Mouse (Mus musculus): Measurements from ENCODE around the gene Ccdc85b. TPM values are rescaled to one million over a fixed set of nuclear protein-coding genes. Genes with fewer than 3 reads are reported as not detected.

Gene Ccdc85b
- polyA plus RNA-seq, 1 experiment from 2014 or later = 8.3 TPM

- ATAC-seq (ENCODE audit: insufficient read depth, low FRiP score, low TSS enrichment) (no peak), DNase-seq (ENCODE audit: low spot score) (no peak)
- Histone ChIP-seq H3K4me3 (ENCODE audit: low read depth, low read length) (no peak overlapping the region), H3K9me3 (ENCODE audit: control insufficient read depth, low read length) (no peaks in the 10 kb centered on the region), H3K36me3 (ENCODE audit: control insufficient read depth, insufficient read depth, low read length) (peaks cover 12% of the 10 kb centered on the region), H3K4me2 (ENCODE audit: low read depth) (no peak overlapping the region), H3K27me3 (ENCODE audit: control insufficient read depth, insufficient read depth, low read length) (0 out of 2 replicates have a peak, but pooled peaks cover 3% of the 10 kb centered on the region), H3K9ac (ENCODE audit: low read length) (no peak overlapping the region), H3K27ac (ENCODE audit: low read depth, low read length) (no peak overlapping the region), H3K4me1 (ENCODE audit: control insufficient read depth, insufficient read depth, low read length) (peaks cover 8% of the 10 kb centered on the region)
- WGBS = 93% methylated on average over 9 of the region's 9 CpGs
Observed at GRCm38 (mm10) chr19:5463212-5463611, 5.5 kb upstream of the Ccdc85b start.

GRCm38 (mm10) chr19:5461411-5461810 lies 3.7 kb upstream of the Ccdc85b start:
- H3K9ac ChIP-seq (ENCODE audit: low read length) = no peak overlapping the region; the same call in 1 of the 2 replicates
- WGBS = 88% methylated on average over 6 of the region's 6 CpGs
- ATAC-seq (ENCODE audit: insufficient read depth, low FRiP score, low TSS enrichment) = no peak

GRCm38 (mm10) chr19:5460465-5460911 lies 2.8 kb upstream of the Ccdc85b start, which contains the start of gene Fibp:
Gene Fibp (plus strand): TSS chr19:5460615.
- Histone ChIP-seq H3K27me3 (ENCODE audit: control insufficient read depth, insufficient read depth, low read length) (0 out of 2 replicates have a peak, but pooled peaks cover 3% of the 10 kb centered on the region), H3K4me3 (ENCODE audit: low read depth, low read length) (peak within 1 kb of the TSS; percentile 57), H3K4me2 (ENCODE audit: low read depth) (peak within 1 kb of the TSS; percentile 97), H3K9ac (ENCODE audit: low read length) (peak within 1 kb of the TSS; percentile 66), H3K27ac (ENCODE audit: low read depth, low read length) (0 out of 2 replicates have a peak within 1 kb of the TSS, but pooled peaks have one; percentile 0), H3K4me1 (ENCODE audit: control insufficient read depth, insufficient read depth, low read length) (peaks cover 21% of the 10 kb centered on the region), H3K9me3 (ENCODE audit: control insufficient read depth, low read length) (no peaks in the 10 kb centered on the region), H3K36me3 (ENCODE audit: control insufficient read depth, insufficient read depth, low read length) (peaks cover 8% of the 10 kb centered on the region)
- under 1% methylated on average over 32 of the region's 32 CpGs for WGBS
- DNase-seq (ENCODE audit: low spot score) (peak; percentile 90), ATAC-seq (ENCODE audit: insufficient read depth, low FRiP score, low TSS enrichment) (peak; percentile 45; the same call in 1 of the 2 replicates)

More at GRCm38 (mm10) chr19:5461411-5461810, 3.7 kb upstream of the Ccdc85b start:
- peaks cover 13% of the 10 kb centered on the region for H3K4me1 ChIP-seq (ENCODE audit: control insufficient read depth, insufficient read depth, low read length)
- peak overlapping the region; percentile 97 for H3K4me2 ChIP-seq (ENCODE audit: low read depth)
- H3K27me3 ChIP-seq (ENCODE audit: control insufficient read depth, insufficient read depth, low read length) = 0 out of 2 replicates have a peak, but pooled peaks cover 3% of the 10 kb centered on the region
- peaks cover 8% of the 10 kb centered on the region for H3K36me3 ChIP-seq (ENCODE audit: control insufficient read depth, insufficient read depth, low read length)
- H3K9me3 ChIP-seq (ENCODE audit: control insufficient read depth, low read length) = no peaks in the 10 kb centered on the region
- no peak for DNase-seq (ENCODE audit: low spot score)
- H3K27ac ChIP-seq (ENCODE audit: low read depth, low read length) = no peak overlapping the region
- peak overlapping the region; percentile 57 for H3K4me3 ChIP-seq (ENCODE audit: low read depth, low read length)

- H3K4me1 ChIP-seq (ENCODE audit: control insufficient read depth, insufficient read depth, low read length) = peaks cover 21% of the 10 kb centered on the region
- DNase-seq (ENCODE audit: low spot score) (no peak), ATAC-seq (ENCODE audit: insufficient read depth, low FRiP score, low TSS enrichment) (no peak)
- peaks cover 4% of the 10 kb centered on the region for H3K36me3 ChIP-seq (ENCODE audit: control insufficient read depth, insufficient read depth, low read length)
- H3K27me3 ChIP-seq (ENCODE audit: control insufficient read depth, insufficient read depth, low read length) = 0 out of 2 replicates have a peak, but pooled peaks cover 3% of the 10 kb centered on the region
- peak overlapping the region; percentile 57 for H3K4me3 ChIP-seq (ENCODE audit: low read depth, low read length)
- H3K27ac ChIP-seq (ENCODE audit: low read depth, low read length) = no peak overlapping the region
- no peaks in the 10 kb centered on the region for H3K9me3 ChIP-seq (ENCODE audit: control insufficient read depth, low read length)
- H3K4me2 ChIP-seq (ENCODE audit: low read depth) = peak overlapping the region; percentile 97
- 21% methylated on average over 3 of the region's 3 CpGs for WGBS
- peak overlapping the region; percentile 66 for H3K9ac ChIP-seq (ENCODE audit: low read length)
Observed at GRCm38 (mm10) chr19:5459896-5460295, 2.2 kb upstream of the Ccdc85b start.

- peaks cover 2% of the 10 kb centered on the region for H3K36me3 ChIP-seq (ENCODE audit: control insufficient read depth, insufficient read depth, low read length)
- no peak overlapping the region for H3K4me2 ChIP-seq (ENCODE audit: low read depth)
- no peak for DNase-seq (ENCODE audit: low spot score)
- no peaks in the 10 kb centered on the region for H3K9me3 ChIP-seq (ENCODE audit: control insufficient read depth, low read length)
- H3K9ac ChIP-seq (ENCODE audit: low read length) = no peak overlapping the region
- 71% methylated on average over 7 of the region's 7 CpGs for WGBS
- peaks cover 19% of the 10 kb centered on the region for H3K4me1 ChIP-seq (ENCODE audit: control insufficient read depth, insufficient read depth, low read length)
- H3K27me3 ChIP-seq (ENCODE audit: control insufficient read depth, insufficient read depth, low read length) = 0 out of 2 replicates have a peak, but pooled peaks cover 3% of the 10 kb centered on the region
- no peak overlapping the region for H3K27ac ChIP-seq (ENCODE audit: low read depth, low read length)
- H3K4me3 ChIP-seq (ENCODE audit: low read depth, low read length) = no peak overlapping the region
- no peak for ATAC-seq (ENCODE audit: insufficient read depth, low FRiP score, low TSS enrichment)
Observed at GRCm38 (mm10) chr19:5459019-5459418, 1.3 kb upstream of the Ccdc85b start.

- WGBS = under 1% methylated on average over 70 of the region's 70 CpGs
- H3K27me3 ChIP-seq (ENCODE audit: control insufficient read depth, insufficient read depth, low read length) = 0 out of 2 replicates have a peak, but pooled peaks cover 3% of the 10 kb centered on the region
- peak overlapping the region; percentile 76 for H3K4me3 ChIP-seq (ENCODE audit: low read depth, low read length)
- H3K36me3 ChIP-seq (ENCODE audit: control insufficient read depth, insufficient read depth, low read length) = no peaks in the 10 kb centered on the region
- no peaks in the 10 kb centered on the region for H3K9me3 ChIP-seq (ENCODE audit: control insufficient read depth, low read length)
- ATAC-seq (ENCODE audit: insufficient read depth, low FRiP score, low TSS enrichment) (peak; percentile 86), DNase-seq (ENCODE audit: low spot score) (peak; percentile 94)
- peak overlapping the region; percentile 100 for H3K4me2 ChIP-seq (ENCODE audit: low read depth)
- peak overlapping the region; percentile 82 for H3K9ac ChIP-seq (ENCODE audit: low read length)
- H3K27ac ChIP-seq (ENCODE audit: low read depth, low read length) = peak overlapping the region; percentile 87
- peaks cover 19% of the 10 kb centered on the region for H3K4me1 ChIP-seq (ENCODE audit: control insufficient read depth, insufficient read depth, low read length)
Observed at GRCm38 (mm10) chr19:5456922-5457745, 560 bp downstream of the Ccdc85b start.

- DNase-seq (ENCODE audit: low spot score) (no peak), ATAC-seq (ENCODE audit: insufficient read depth, low FRiP score, low TSS enrichment) (no peak)
- 0 out of 2 replicates have a peak, but pooled peaks cover 3% of the 10 kb centered on the region for H3K27me3 ChIP-seq (ENCODE audit: control insufficient read depth, insufficient read depth, low read length)
- peak overlapping the region; percentile 100 for H3K4me2 ChIP-seq (ENCODE audit: low read depth)
- H3K9ac ChIP-seq (ENCODE audit: low read length) = peak overlapping the region; percentile 82
- peak overlapping the region; percentile 76 for H3K4me3 ChIP-seq (ENCODE audit: low read depth, low read length)
- 2% methylated on average over 26 of the region's 26 CpGs for WGBS
- peaks cover 19% of the 10 kb centered on the region for H3K4me1 ChIP-seq (ENCODE audit: control insufficient read depth, insufficient read depth, low read length)
- no peaks in the 10 kb centered on the region for H3K9me3 ChIP-seq (ENCODE audit: control insufficient read depth, low read length)
- peak overlapping the region; percentile 87 for H3K27ac ChIP-seq (ENCODE audit: low read depth, low read length)
- no peaks in the 10 kb centered on the region for H3K36me3 ChIP-seq (ENCODE audit: control insufficient read depth, insufficient read depth, low read length)
Observed at GRCm38 (mm10) chr19:5456241-5456921, 1.3 kb downstream of the Ccdc85b start.

- H3K4me2 ChIP-seq (ENCODE audit: low read depth) = peak overlapping the region; percentile 100
- H3K36me3 ChIP-seq (ENCODE audit: control insufficient read depth, insufficient read depth, low read length) = no peaks in the 10 kb centered on the region
- no peaks in the 10 kb centered on the region for H3K9me3 ChIP-seq (ENCODE audit: control insufficient read depth, low read length)
- peak overlapping the region; percentile 76 for H3K4me3 ChIP-seq (ENCODE audit: low read depth, low read length)
- WGBS = 73% methylated on average over 8 of the region's 8 CpGs
- 0 out of 2 replicates have a peak, but pooled peaks cover 3% of the 10 kb centered on the region for H3K27me3 ChIP-seq (ENCODE audit: control insufficient read depth, insufficient read depth, low read length)
- peak overlapping the region; percentile 11; the same call in 1 of the 2 replicates for H3K9ac ChIP-seq (ENCODE audit: low read length)
- peaks cover 13% of the 10 kb centered on the region for H3K4me1 ChIP-seq (ENCODE audit: control insufficient read depth, insufficient read depth, low read length)
- ATAC-seq (ENCODE audit: insufficient read depth, low FRiP score, low TSS enrichment) (no peak), DNase-seq (ENCODE audit: low spot score) (no peak)
- no peak overlapping the region for H3K27ac ChIP-seq (ENCODE audit: low read depth, low read length)
Observed at GRCm38 (mm10) chr19:5455568-5455967, 2.1 kb downstream of the Ccdc85b start.
